Mouse (Mus musculus) heart, postnatal 36 days (tissue): ENCODE data around the gene Lancl3. TPM values are rescaled to one million over a fixed set of nuclear protein-coding genes. Genes with fewer than 3 reads are reported as not detected.
A peak's percentile ranks its signal among the peaks of the same experiment; 100 is the strongest.
"Not testable (repeated sequence)": the region's sequence is repeated elsewhere in the genome, so short reads cannot be mapped to it uniquely, and the experiment has no call there.

Experiments
- DNase-seq, 2 experiments: peaks; one replicate each; pipeline ENCODE4 v3.0.0; 2021 to 2022
- intact Hi-C: fragments of 180-260 bp; cut with DNase I; formaldehyde crosslinking; loops from one replicate; pipeline ENCODE4 v1.15.1; 2025
- total RNA-seq, 2 experiments: library from RNA; stranded (reverse); gene quantifications; 2 replicates each; pipeline ENCODE4 v1.2.3; 2021

Lancl3 gene
- total RNA-seq, 2 experiments from 2014 or later = 5.5 to 5.9 TPM

GRCm38 (mm10) chrX:9256766-9257165 is 57.1 kb downstream of the Lancl3 start, which contains the start of gene Gm14862:
Gene Gm14862, minus strand, starts transcription at chrX:9256899.
- DNase-seq = no peak
- intact Hi-C loops = no loop called here

GRCm38 (mm10) chrX:9257831-9258230 is 58.1 kb downstream of the Lancl3 start:
- intact Hi-C loops = no loop called here
- no peak for DNase-seq

DNA sequence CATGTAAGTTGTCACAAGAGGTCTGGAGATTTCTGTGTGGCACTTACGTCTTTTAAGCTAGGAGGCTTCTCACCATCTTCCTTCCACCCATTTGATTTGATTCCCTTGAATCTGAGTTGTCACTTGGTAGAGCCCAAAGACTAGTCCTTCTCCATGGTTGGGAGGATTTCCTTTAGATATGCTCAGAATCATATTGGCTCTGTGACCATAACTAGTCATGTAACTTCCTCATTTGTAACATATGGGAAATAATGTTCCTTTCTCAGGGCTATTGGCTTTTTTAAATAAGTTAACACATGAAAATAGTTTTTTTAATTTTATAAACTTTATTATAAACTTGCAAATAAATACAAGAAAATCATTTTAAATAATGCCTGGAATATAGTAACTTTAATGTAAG is 59.6 kb downstream of the Lancl3 start:
- intact Hi-C loops = no loop called here
- DNase-seq = no peak

- intact Hi-C loops = no loop called here
- DNase-seq = no peak
Measured at GRCm38 (mm10) chrX:9271112-9271511, 71.4 kb downstream of the Lancl3 start.

GRCm38 (mm10) chrX:9271947-9272459 is 72.3 kb downstream of the Lancl3 start:
- intact Hi-C loops = no loop called here

DNA sequence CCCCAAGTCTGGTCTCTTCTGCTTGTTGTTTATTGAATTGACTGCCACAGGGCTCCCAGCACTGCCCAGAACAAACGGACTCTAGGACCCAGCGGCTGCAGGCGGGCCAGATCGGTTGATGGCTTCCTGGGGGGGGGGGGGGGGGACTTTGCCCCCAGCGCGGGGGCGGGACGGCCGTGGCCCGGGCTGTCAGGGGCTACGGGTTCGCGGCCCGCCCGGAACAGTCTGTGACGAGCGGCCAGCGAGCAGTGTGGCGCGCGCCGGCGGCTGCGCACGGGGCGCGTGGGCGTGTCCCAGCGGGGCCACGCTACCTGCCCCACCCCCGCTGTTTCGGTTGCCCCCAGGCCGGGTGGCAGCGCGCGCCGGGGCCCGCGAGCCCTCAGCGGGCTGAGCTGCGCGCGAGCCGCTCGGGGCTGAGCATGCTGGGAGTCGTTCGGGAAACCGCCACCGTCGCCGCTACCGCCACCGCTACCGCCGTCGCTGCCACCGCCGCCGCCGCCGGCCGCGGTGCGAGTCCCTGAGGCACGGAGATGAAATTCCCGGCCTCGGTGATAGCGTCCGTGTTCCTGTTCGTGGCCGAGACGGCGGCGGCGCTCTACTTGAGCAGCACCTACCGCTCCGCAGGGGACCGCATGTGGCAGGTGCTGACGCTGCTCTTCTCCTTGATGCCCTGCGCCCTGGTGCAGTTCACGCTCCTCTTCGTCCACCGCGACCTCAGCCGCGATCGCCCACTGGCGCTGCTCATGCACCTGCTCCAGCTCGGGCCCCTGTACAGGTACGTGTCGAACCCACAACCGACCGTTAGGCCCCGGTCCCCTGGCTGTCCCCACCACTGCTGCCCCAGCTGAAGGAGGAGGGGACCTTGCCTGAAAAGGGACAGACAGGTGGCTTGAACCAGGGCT is 73.0 kb downstream of the Lancl3 start, which contains the start of gene Xk:
Gene Xk, plus strand, starts transcription at position 297 of the 902 bp plus-strand sequence.
- intact Hi-C loops = no loop called here
- peak; percentile 41 to 47 for DNase-seq

More at GRCm38 (mm10) chrX:9271947-9272459, 72.3 kb downstream of the Lancl3 start:
- DNase-seq = no peak

DNA sequence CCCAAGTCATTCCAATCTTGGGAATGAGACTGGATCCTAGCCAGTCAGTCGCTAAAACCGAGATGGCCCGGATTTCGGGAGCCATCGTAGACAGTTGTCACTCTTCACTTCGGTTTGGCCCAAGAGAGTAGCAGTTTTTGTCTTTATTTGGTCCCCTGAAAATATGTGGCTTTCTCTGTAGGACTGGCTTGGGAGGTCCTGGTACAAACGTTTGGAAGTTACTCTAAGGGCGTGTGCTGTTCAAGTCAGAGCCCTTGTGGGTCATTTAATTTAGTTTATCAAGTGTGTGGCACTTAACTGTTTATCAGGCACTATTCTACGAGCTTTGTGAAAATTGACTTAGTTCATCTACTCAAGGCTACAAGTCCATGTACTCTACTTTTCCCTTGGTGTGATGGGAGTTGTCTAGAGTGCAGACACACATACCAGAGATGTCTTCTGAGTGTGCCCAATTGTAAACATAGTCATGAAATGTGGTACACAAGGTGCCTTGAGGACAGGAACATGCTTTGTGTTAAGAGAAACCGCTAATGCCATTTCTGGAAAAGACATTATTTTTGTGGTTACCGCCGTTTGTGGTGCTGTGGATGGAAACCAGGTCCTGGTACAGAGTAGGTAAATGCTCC is 73.8 kb downstream of the Lancl3 start:
- intact Hi-C loops = no loop called here
- no peak for DNase-seq

GRCm38 (mm10) chrX:9274321-9274720 is 74.6 kb downstream of the Lancl3 start:
- DNase-seq = no peak
- intact Hi-C loops = no loop called here

GRCm38 (mm10) chrX:9283464-9283863 is 83.8 kb downstream of the Lancl3 start, which contains the start of gene H2al1m:
Gene H2al1m, plus strand, starts transcription at chrX:9283764.
- intact Hi-C loops, DNase-seq: not testable (repeated sequence)

GRCm38 (mm10) chrX:9293140-9293829 is 93.6 kb downstream of the Lancl3 start:
- DNase-seq, intact Hi-C loops: not testable (repeated sequence)

- no peak for DNase-seq
Measured at GRCm38 (mm10) chrX:9298413-9298864, 98.7 kb downstream of the Lancl3 start.

GRCm38 (mm10) chrX:9302791-9303190 is 103.1 kb downstream of the Lancl3 start:
- DNase-seq = no peak
- intact Hi-C loops = no loop called here

More at GRCm38 (mm10) chrX:9298413-9298864, 98.7 kb downstream of the Lancl3 start:
- intact Hi-C loops = no loop called here

DNA sequence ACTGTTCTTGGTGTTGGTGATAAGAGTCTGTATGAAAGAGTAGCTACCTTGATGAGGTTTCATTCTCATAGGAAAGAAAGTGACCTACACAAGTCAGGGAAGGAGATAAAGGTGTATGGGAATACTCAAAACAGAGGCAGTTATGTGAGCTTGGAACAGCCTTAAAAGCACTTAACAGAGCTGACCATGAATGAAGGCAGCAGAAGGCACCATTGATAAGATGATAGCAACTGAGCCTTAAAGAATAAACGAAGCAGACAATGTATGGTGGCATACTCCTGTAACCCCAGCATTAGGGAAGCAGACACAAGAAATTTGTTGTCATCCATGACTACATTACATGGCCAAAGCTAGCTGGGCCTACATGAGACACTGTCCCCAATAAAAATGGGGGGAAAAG is 103.8 kb downstream of the Lancl3 start:
- DNase-seq = no peak
- intact Hi-C loops = no loop called here

- DNase-seq, intact Hi-C loops: not testable (repeated sequence)
Measured at GRCm38 (mm10) chrX:9316457-9316856, 116.8 kb downstream of the Lancl3 start.

Other genes starting within 250 kb of the Lancl3 start
- gene Fthl17b, start 236.9 kb upstream of the Lancl3 start, total RNA-seq = not detected
- gene Fthl17c, start 223.3 kb upstream of the Lancl3 start, total RNA-seq = not detected
- not detected for gene Fthl17d, start 213.1 kb upstream of the Lancl3 start, total RNA-seq
- gene Fthl17e, start 166.4 kb upstream of the Lancl3 start, total RNA-seq = not detected
- not detected for gene Fthl17f, start 136.9 kb upstream of the Lancl3 start, total RNA-seq
- not detected for gene 4930402K13Rik, start 95.3 kb upstream of the Lancl3 start, total RNA-seq
- not detected for gene Gm14862, start 57.0 kb downstream of the Lancl3 start, total RNA-seq
- gene Xk, start 72.9 kb downstream of the Lancl3 start, total RNA-seq = 10 to 100 TPM in 1 of 2 experiments, 1 to 10 TPM in 1; 4.8 to 11.0 TPM
- gene H2al1m, start 83.9 kb downstream of the Lancl3 start, total RNA-seq = under 1 TPM in 1 of 2 experiments, not detected in 1; 0.54 TPM
- gene H2al1k, start 150.7 kb downstream of the Lancl3 start, total RNA-seq = not detected